Mouse (Mus musculus): ENCODE measurements around the gene Phactr1. TPM values are rescaled to one million over a fixed set of nuclear protein-coding genes. Genes with fewer than 3 reads are reported as not detected.

The Phactr1 gene
- polyA plus RNA-seq, 1 experiment from 2014 or later = 8.1 TPM

DNA sequence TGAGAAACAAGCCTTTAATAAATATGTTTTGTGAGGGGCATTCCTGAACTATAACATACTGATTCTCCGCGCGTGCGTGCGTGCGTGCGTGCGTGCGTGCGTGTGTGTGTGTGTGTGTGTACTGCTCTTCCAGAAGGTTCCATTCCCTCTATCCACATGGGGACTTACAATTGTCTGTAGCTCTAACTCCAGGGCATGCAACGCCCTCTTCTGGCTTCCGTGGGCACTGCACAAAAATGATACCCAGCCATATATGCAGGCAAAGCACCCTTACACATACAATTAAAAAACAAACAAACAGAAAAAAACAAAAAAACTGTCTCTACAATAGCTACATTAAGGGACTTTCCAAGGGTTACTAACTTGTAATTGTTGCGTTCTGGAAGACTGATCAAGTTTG, 108.8 kb downstream of the Phactr1 start:
- ATAC-seq (ENCODE audit: insufficient read depth, low FRiP score) = no peak
- H3K4me2 ChIP-seq (ENCODE audit: low read depth, low read length) = no peak overlapping the region
- no peak overlapping the region for H3K9ac ChIP-seq (ENCODE audit: low read length)
- no peaks in the 10 kb centered on the region for H3K9me3 ChIP-seq (replicated peaks; ENCODE audit: control insufficient read depth, low read length)
- no peaks in the 10 kb centered on the region for H3K4me1 ChIP-seq (ENCODE audit: control insufficient read depth, insufficient read depth, low read length)
- no peaks in the 10 kb centered on the region for H3K27me3 ChIP-seq (ENCODE audit: control insufficient read depth, insufficient read depth, low read length)
- no peak overlapping the region for H3K27ac ChIP-seq (ENCODE audit: low read length)
- H3K36me3 ChIP-seq (ENCODE audit: control insufficient read depth, insufficient read depth, low read length) = no peaks in the 10 kb centered on the region
- 83% methylated on average over 13 of the region's 13 CpGs for WGBS
- H3K4me3 ChIP-seq (replicated peaks; ENCODE audit: low read length) = no peak overlapping the region

GRCm38 (mm10) chr13:42792279-42792678, 111.9 kb downstream of the Phactr1 start:
- H3K9ac ChIP-seq (ENCODE audit: low read length) = no peak overlapping the region
- H3K4me2 ChIP-seq (ENCODE audit: low read depth, low read length) = 0 out of 2 replicates have a peak overlapping the region, but pooled peaks have one; percentile 14
- 12% methylated on average over 8 of the region's 8 CpGs for WGBS
- no peak for ATAC-seq (ENCODE audit: insufficient read depth, low FRiP score)
- H3K9me3 ChIP-seq (replicated peaks; ENCODE audit: control insufficient read depth, low read length) = no peaks in the 10 kb centered on the region
- H3K4me3 ChIP-seq (replicated peaks; ENCODE audit: low read length) = no peak overlapping the region
- no peaks in the 10 kb centered on the region for H3K27me3 ChIP-seq (ENCODE audit: control insufficient read depth, insufficient read depth, low read length)
- no peaks in the 10 kb centered on the region for H3K4me1 ChIP-seq (ENCODE audit: control insufficient read depth, insufficient read depth, low read length)
- no peaks in the 10 kb centered on the region for H3K36me3 ChIP-seq (ENCODE audit: control insufficient read depth, insufficient read depth, low read length)
- no peak overlapping the region for H3K27ac ChIP-seq (ENCODE audit: low read length)

GRCm38 (mm10) chr13:42800523-42800922, 120.1 kb downstream of the Phactr1 start:
- Histone ChIP-seq H3K27me3 (ENCODE audit: control insufficient read depth, insufficient read depth, low read length) (no peaks in the 10 kb centered on the region), H3K9me3 (replicated peaks; ENCODE audit: control insufficient read depth, low read length) (no peaks in the 10 kb centered on the region), H3K4me1 (ENCODE audit: control insufficient read depth, insufficient read depth, low read length) (no peaks in the 10 kb centered on the region), H3K4me2 (ENCODE audit: low read depth, low read length) (no peak overlapping the region), H3K27ac (ENCODE audit: low read length) (no peak overlapping the region), H3K9ac (ENCODE audit: low read length) (no peak overlapping the region), H3K4me3 (replicated peaks; ENCODE audit: low read length) (no peak overlapping the region), H3K36me3 (ENCODE audit: control insufficient read depth, insufficient read depth, low read length) (no peaks in the 10 kb centered on the region)
- WGBS = 55% methylated on average over 6 of the region's 6 CpGs
- no peak for ATAC-seq (ENCODE audit: insufficient read depth, low FRiP score)

GRCm38 (mm10) chr13:42804314-42804713, 123.9 kb downstream of the Phactr1 start:
- 46% methylated on average over 9 of the region's 9 CpGs for WGBS

DNA sequence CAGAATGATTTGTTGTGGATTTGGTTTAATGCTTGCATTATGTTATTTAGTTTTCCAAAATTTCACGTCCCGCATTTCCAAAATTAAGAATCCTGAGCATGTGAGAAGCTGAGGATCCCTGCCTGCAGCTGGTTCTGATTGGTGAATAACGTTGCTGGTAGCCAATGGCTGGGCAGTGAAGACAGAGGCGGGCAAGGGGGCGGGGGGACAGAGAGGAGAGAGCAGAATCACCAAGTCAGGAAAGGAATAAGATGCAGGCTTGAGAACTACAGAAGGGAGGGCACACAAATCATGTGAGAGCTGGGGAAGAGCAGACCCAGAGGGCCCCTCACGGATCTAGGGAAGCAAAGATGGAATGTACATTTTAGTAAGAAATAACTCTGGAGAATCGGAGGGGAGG, 132.3 kb downstream of the Phactr1 start:
- H3K4me1 ChIP-seq (ENCODE audit: control insufficient read depth, insufficient read depth, low read length) = no peaks in the 10 kb centered on the region
- peak; percentile 80 for ATAC-seq (ENCODE audit: insufficient read depth, low FRiP score)
- no peaks in the 10 kb centered on the region for H3K27me3 ChIP-seq (ENCODE audit: control insufficient read depth, insufficient read depth, low read length)
- peak overlapping the region; percentile 18 for H3K4me3 ChIP-seq (replicated peaks; ENCODE audit: low read length)
- no peak overlapping the region for H3K27ac ChIP-seq (ENCODE audit: low read length)
- no peaks in the 10 kb centered on the region for H3K36me3 ChIP-seq (ENCODE audit: control insufficient read depth, insufficient read depth, low read length)
- 15% methylated on average over 7 of the region's 7 CpGs for WGBS
- H3K9me3 ChIP-seq (replicated peaks; ENCODE audit: control insufficient read depth, low read length) = no peaks in the 10 kb centered on the region
- 0 out of 2 replicates have a peak overlapping the region, but pooled peaks have one; percentile 46 for H3K9ac ChIP-seq (ENCODE audit: low read length)
- H3K4me2 ChIP-seq (ENCODE audit: low read depth, low read length) = peak overlapping the region; percentile 44

More at GRCm38 (mm10) chr13:42804314-42804713, 123.9 kb downstream of the Phactr1 start:
- Histone ChIP-seq H3K4me1 (ENCODE audit: control insufficient read depth, insufficient read depth, low read length) (no peaks in the 10 kb centered on the region), H3K27ac (ENCODE audit: low read length) (no peak overlapping the region), H3K9me3 (replicated peaks; ENCODE audit: control insufficient read depth, low read length) (no peaks in the 10 kb centered on the region), H3K36me3 (ENCODE audit: control insufficient read depth, insufficient read depth, low read length) (no peaks in the 10 kb centered on the region), H3K4me2 (ENCODE audit: low read depth, low read length) (no peak overlapping the region), H3K9ac (ENCODE audit: low read length) (no peak overlapping the region), H3K4me3 (replicated peaks; ENCODE audit: low read length) (no peak overlapping the region), H3K27me3 (ENCODE audit: control insufficient read depth, insufficient read depth, low read length) (no peaks in the 10 kb centered on the region)
- ATAC-seq (ENCODE audit: insufficient read depth, low FRiP score) = no peak

GRCm38 (mm10) chr13:42818378-42818777, 138.0 kb downstream of the Phactr1 start:
- Histone ChIP-seq H3K4me2 (ENCODE audit: low read depth, low read length) (no peak overlapping the region), H3K36me3 (ENCODE audit: control insufficient read depth, insufficient read depth, low read length) (no peaks in the 10 kb centered on the region), H3K4me1 (ENCODE audit: control insufficient read depth, insufficient read depth, low read length) (no peaks in the 10 kb centered on the region), H3K4me3 (replicated peaks; ENCODE audit: low read length) (no peak overlapping the region), H3K27me3 (ENCODE audit: control insufficient read depth, insufficient read depth, low read length) (no peaks in the 10 kb centered on the region), H3K9me3 (replicated peaks; ENCODE audit: control insufficient read depth, low read length) (no peaks in the 10 kb centered on the region), H3K9ac (ENCODE audit: low read length) (no peak overlapping the region), H3K27ac (ENCODE audit: low read length) (no peak overlapping the region)
- WGBS = 43% methylated on average over 10 of the region's 10 CpGs
- no peak for ATAC-seq (ENCODE audit: insufficient read depth, low FRiP score)

- Histone ChIP-seq H3K4me1 (ENCODE audit: control insufficient read depth, insufficient read depth, low read length) (no peaks in the 10 kb centered on the region), H3K27me3 (ENCODE audit: control insufficient read depth, insufficient read depth, low read length) (no peaks in the 10 kb centered on the region), H3K9me3 (replicated peaks; ENCODE audit: control insufficient read depth, low read length) (no peaks in the 10 kb centered on the region), H3K27ac (ENCODE audit: low read length) (no peak overlapping the region), H3K4me2 (ENCODE audit: low read depth, low read length) (no peak overlapping the region), H3K9ac (ENCODE audit: low read length) (no peak overlapping the region), H3K36me3 (ENCODE audit: control insufficient read depth, insufficient read depth, low read length) (no peaks in the 10 kb centered on the region), H3K4me3 (replicated peaks; ENCODE audit: low read length) (no peak overlapping the region)
- no peak; the same call in 1 of the 2 replicates for ATAC-seq (ENCODE audit: insufficient read depth, low FRiP score)
- 53% methylated on average over 9 of the region's 9 CpGs for whole genome bisulfite sequencing
Measured at GRCm38 (mm10) chr13:42820513-42820912, 140.1 kb downstream of the Phactr1 start.

GRCm38 (mm10) chr13:42821426-42822106, 141.1 kb downstream of the Phactr1 start:
- WGBS = 60% methylated on average over 15 of the region's 15 CpGs
- Histone ChIP-seq H3K36me3 (ENCODE audit: control insufficient read depth, insufficient read depth, low read length) (no peaks in the 10 kb centered on the region), H3K4me3 (replicated peaks; ENCODE audit: low read length) (no peak overlapping the region), H3K9me3 (replicated peaks; ENCODE audit: control insufficient read depth, low read length) (no peaks in the 10 kb centered on the region), H3K9ac (ENCODE audit: low read length) (no peak overlapping the region), H3K4me1 (ENCODE audit: control insufficient read depth, insufficient read depth, low read length) (no peaks in the 10 kb centered on the region), H3K27me3 (ENCODE audit: control insufficient read depth, insufficient read depth, low read length) (no peaks in the 10 kb centered on the region), H3K4me2 (ENCODE audit: low read depth, low read length) (no peak overlapping the region), H3K27ac (ENCODE audit: low read length) (no peak overlapping the region)
- no peak for ATAC-seq (ENCODE audit: insufficient read depth, low FRiP score)

DNA sequence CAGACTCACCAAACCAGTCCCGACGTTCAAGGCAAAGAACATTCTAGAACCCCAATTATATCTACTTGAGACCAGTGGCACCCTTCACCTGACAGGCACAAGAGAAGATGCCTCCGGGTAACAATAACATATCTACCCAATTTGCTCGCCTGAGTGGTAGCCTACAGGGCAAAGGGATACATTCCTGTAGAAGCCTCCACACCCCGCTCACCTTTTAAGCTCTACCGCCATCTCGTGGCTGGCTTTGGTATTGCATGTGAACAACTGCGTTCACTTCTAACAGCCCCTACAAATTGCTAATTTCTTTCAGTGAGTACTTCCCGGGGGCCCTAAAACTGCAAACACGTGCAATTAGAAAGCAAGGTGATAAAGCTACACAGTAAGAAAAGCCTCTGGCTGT, 142.1 kb downstream of the Phactr1 start:
- ATAC-seq (ENCODE audit: insufficient read depth, low FRiP score) = no peak
- Histone ChIP-seq H3K9me3 (replicated peaks; ENCODE audit: control insufficient read depth, low read length) (no peaks in the 10 kb centered on the region), H3K4me3 (replicated peaks; ENCODE audit: low read length) (no peak overlapping the region), H3K4me1 (ENCODE audit: control insufficient read depth, insufficient read depth, low read length) (no peaks in the 10 kb centered on the region), H3K9ac (ENCODE audit: low read length) (no peak overlapping the region), H3K27me3 (ENCODE audit: control insufficient read depth, insufficient read depth, low read length) (no peaks in the 10 kb centered on the region), H3K36me3 (ENCODE audit: control insufficient read depth, insufficient read depth, low read length) (no peaks in the 10 kb centered on the region), H3K27ac (ENCODE audit: low read length) (no peak overlapping the region), H3K4me2 (ENCODE audit: low read depth, low read length) (no peak overlapping the region)
- 22% methylated on average over 10 of the region's 10 CpGs for WGBS

Data from stomach, embryonic 16.5 days (tissue).